Mouse (Mus musculus): ENCODE results near the gene Dock10.

GRCm38 (mm10) chr1:80727403-80727802, 30.9 kb downstream of the Dock10 start:
- TF ChIP-seq POLR2A (IDR thresholded peaks at IDR 0.05; ENCODE audit: insufficient read length, low read depth) (no peak), MAX (IDR thresholded peaks at IDR 0.05; ENCODE audit: low read depth) (no peak), SRF (IDR thresholded peaks at IDR 0.05; ENCODE audit: control insufficient read depth, insufficient read length, low read depth) (no peak), TCF12 (IDR thresholded peaks at IDR 0.05; ENCODE audit: insufficient read depth, poor library complexity, severe bottlenecking) (no peak), E2F4 (IDR thresholded peaks at IDR 0.05; ENCODE audit: insufficient read depth) (no peak), MYOD1 (IDR thresholded peaks at IDR 0.05; ENCODE audit: control insufficient read depth in 1 of 3, insufficient read length in 2 of 3, low read depth in 2 of 3) (no peak)
